Mouse (Mus musculus) MEL-GATA-1-ER (cell line): Measurements from ENCODE around the gene Aup1.

Source experiments
- DNase-seq: peaks from one replicate; pipeline ENCODE4 v3.0.0-alpha.2; 2012; ENCODE audit warnings: low read depth; ENCODE audit errors: extremely low read depth

Aup1 gene

DNA sequence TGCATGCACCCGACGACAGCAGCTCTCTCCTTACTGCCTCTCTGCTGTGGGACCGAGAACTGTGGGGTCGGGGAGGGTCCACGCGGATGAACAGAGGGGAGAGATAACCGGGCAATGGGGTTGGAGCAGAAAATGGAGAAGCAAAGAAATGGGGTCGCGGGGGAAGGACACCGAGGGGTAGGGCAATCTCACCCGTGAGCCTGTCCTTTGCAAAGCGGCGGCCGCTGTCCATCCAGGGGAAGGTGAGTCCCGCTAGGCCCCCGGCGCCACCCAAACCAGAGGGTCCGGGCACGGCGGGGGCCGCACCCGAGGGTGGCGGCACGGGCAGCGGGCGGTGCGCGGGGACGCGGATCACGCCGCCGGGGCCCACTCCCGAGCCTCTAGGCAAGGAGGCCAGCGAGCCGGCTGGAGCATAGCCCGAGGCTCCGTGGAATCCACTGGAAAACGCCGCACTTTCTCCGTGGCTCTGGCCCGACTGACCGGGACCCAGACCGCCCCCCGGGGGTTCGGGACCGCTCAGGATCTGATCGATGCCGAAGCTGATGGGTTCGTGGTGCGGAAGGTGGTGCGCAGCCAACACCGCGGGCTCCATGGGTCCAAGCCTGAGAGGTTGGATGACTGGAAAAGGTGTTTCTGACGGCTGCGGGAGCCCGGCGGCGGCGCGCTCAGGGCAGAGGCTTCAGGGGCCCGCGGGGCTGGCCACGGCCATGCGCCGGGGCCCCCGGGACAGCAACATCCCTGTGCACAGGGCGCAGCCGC, 15.3 kb downstream of the Aup1 start:
- no peak for DNase-seq

DNA sequence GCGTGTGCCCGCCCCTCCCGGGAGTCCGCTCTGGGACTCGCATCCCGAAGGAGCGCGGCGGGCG, 15.8 kb downstream of the Aup1 start, which contains the start of gene Tlx2:
TSS of gene Tlx2 (minus strand) at position 47 of the 64 bp plus-strand sequence.
- no peak for DNase-seq

DNA sequence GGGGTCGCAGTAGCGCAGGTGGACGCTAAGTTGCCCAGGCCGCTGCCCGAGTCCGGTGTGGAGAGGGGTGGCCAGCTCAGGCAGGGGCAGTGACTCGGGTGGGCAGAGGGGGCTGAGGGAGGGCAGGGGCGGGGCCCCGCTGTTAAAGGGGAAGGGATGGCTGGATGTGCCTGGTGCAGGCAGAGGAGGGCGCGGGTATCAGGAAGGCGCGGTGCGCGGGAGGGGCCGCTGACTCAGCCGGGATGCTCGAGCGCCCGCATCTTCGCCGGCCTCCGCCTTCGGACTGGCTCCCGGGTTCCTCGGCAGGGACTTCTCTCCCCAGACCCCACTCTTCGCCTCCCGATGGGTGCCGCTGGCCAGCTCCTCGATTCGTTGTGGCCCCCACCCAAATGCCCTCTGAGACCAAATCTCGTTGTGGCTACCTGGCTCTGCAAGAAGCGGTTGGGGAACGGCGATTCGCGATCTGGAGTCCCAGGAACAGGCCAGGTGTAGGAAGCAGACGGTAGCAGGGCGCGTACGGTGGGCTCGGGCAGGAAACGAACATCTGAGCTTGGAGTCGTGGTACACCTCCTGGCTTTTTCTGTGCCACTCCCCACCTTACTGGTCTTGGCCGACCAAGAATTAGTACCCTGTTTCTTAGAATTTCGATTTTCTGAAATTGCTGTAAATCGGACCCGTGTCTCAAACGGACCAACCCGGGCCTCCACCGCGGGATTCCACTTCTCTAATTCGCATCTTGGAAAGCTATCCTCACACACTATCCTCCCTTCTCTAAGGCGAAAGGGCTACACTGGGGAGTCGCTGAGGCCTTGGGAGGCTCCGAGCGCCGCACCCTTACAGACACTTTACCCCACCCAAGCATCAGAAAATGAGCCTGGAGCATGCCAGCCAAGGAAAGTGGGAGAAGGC, 16.2 kb downstream of the Aup1 start:
- DNase-seq: no peak

DNA sequence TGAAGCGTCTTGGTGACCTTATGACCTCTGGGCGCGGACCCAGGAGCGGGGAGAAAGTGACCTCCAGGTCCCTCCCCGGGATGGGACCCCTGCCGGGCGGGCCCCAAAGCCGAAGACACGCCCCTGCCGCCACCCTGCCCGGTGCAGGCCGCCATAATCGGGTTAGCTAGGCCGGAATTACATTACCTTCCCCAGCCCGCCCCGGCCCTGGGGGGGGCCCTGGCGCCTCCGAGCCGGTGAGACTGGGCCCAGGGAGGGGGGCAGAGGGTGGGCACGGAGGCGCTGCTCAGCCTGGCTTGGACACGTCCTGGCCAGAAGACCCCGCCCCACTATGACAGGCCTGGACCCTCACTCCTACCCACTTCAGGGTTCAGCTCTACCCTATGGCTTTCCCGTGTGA, 16.9 kb downstream of the Aup1 start:
- DNase-seq: no peak

DNA sequence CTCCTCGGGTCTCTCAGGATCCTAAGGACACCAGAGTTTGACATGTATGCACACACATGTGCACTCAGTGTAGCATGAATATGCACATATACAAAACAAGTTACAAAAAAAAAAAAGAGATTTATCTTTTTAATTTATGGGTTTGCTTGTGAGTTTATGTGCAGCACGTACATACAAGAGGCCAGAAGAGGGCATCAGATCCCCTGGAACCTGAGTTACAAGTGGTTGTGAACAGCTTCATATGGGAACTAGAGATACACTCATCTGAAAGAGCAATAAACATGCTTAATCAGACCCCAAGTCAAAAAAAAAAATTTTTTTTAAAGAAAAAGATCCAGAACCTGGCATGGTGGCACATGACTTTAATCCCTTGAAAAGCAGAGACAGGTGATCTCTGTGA, 20.7 kb downstream of the Aup1 start:
- DNase-seq: no peak

DNA sequence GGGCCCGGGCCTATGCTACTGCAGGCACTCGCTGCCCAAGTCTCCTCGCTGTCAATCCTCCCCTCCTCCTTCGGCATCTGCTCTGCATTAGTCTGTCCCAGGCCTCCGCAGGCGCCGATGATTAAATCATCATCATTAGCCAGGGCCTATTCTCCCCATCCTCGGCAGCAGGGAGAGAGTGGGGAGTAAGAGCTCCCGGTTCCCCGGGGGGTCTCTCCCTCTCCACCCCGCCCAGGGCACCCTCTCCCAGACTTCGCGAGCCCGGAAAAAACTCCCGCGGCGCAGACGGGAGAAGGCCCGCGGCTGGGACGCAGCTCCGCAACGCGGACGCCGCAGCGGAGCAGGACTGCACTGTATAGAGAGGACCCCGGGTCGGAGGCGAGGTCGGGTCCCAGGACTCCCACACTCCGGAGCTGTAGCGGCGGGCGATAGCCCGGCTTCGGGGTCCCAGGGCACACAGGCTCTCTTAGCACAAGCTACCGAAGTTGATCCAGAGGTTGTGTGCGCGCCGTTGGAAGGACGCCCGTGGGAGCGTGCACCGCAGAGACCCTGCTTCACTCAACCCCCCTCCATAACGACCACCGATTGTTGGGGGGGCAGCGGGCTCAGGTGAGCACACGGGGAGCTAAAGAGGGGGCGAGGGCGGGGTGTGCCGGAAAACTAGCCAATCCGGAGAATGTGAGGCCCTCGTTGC, 23.5 kb downstream of the Aup1 start, which contains the start of gene Pcgf1:
TSS of gene Pcgf1 (plus strand) at position 240 of the 694 bp plus-strand sequence.
- peak; percentile 15 for DNase-seq

DNA sequence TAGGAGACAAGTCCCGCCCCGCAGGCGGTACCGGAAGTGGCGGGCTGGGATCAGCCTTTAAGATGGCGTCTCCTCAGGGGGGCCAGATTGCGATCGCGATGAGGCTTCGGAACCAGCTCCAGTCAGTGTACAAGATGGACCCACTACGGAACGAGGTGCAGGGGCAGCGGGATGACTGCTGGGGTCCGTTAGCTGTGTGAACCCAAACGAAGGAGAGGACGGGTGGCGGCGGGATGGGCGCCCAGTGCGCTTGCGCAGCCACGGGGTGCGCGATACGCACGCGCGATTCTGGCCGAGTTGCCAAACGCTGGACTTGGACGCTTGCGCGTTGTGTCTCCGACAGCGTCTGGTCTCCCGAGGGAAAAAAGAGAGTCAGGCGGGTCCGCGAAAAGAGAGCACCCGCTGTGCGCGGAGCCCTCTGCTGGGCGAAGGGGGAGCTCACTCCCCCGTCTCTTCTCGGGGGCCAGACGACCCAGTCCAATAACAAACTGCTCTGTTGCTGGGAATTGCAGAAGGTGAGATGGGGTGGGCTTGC, 24.1 kb downstream of the Aup1 start:
- peak; percentile 89 for DNase-seq

DNA sequence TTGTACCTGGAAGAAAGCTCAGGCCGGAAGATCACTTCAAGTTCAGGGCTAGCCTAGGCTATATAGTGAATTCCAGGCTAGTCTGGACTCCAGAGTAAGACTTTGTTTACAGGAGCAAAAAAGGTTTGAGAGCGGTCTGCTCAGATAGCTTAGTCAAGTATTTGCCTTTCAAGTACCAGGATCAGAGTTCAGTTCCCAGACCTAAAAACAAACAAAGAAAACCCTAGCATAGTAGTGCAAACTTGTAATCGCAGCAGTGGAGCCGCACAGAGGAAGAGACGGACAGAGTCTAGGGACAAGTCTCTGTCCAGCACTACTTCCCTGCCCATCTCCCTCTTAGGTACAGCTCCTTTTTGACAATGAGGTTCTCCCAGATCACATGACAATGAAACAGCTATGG, 25.9 kb downstream of the Aup1 start:
- DNase-seq: no peak

DNA sequence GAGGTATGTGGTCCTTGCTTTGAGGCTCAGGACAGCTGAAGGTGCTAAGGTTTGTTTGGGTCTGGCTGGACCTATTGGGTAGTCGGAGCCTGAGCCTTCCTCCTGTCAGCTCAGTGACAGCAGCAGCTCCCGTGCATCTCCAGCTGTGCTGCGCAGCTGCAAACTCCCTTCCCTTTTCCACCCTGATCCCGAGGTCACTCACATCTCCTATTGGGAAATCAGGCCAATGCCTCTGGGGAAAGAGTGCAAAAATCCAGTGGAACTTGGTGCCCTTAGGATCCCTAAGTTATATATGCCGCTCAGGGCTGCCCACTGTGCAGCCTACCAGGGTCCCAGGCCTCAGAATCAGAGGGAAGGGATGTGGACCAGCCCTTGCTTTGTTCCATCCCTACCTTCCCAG, 29.2 kb downstream of the Aup1 start:
- no peak for DNase-seq

DNA sequence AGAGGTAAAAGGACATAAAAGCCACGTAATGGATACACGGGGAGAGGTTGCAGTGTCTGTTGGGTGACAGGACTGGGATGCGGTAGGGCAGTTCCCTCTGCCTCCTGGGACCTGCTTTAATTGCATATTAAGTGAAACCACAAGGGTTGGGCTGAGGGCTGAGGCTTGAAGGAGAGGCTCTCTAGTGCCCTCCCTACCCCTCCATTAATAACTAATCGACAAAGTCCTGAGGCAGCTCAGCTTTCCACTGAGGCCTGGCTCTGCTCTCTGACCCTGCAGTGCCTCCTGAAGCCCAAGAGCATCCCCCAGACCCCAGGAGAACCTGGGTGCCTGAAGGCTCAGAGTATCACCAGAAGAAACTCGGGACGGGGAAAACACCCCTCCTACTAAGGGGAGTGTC, 30.2 kb downstream of the Aup1 start:
- no peak for DNase-seq

DNA sequence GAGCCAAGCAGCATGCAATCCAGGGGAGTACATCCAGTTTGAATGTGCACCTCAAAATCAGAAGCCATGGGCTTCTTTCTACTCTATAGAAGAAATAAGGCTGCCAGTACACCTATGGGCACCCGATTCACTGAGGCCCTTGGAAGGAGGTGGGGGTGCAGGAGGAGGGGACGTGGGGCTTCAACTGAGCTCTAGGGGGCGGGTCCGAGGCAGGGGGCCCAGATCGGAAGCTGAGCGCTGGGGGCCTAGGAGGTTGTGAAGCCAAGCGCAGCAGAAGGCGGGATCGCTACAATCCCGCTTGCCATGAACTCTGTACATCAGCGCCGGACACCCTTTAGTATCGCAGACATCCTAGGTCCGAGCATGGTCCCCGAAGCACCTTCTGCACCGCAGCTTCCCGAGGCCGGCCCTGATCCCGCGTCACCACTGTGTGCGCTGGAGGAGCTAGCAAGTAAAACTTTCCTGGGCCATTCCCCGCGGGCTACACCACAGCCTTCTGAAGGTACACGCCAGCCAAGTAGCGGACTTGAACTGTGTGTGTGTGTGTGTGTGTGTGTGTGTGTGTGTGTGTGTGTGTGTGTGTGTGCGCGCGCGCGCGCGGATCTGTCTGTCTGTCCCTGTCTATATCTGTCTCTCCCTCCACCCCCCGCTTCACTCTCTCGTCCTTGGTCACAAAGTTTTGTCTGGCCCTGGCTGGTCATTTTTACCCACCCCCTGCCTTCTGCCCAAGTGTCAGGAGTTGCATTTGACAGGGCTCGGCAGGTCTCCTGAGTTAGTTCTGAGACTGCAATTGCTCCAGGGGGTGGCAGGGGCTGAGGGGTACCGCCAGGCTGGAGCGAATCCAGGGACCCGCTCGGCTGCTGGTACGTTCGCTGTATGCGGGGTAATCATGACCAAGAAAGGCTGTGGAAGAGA, 32.1 kb downstream of the Aup1 start, which contains the start of gene Lbx2:
TSS of gene Lbx2 (plus strand) at position 247 of the 915 bp plus-strand sequence.
- no peak for DNase-seq

DNA sequence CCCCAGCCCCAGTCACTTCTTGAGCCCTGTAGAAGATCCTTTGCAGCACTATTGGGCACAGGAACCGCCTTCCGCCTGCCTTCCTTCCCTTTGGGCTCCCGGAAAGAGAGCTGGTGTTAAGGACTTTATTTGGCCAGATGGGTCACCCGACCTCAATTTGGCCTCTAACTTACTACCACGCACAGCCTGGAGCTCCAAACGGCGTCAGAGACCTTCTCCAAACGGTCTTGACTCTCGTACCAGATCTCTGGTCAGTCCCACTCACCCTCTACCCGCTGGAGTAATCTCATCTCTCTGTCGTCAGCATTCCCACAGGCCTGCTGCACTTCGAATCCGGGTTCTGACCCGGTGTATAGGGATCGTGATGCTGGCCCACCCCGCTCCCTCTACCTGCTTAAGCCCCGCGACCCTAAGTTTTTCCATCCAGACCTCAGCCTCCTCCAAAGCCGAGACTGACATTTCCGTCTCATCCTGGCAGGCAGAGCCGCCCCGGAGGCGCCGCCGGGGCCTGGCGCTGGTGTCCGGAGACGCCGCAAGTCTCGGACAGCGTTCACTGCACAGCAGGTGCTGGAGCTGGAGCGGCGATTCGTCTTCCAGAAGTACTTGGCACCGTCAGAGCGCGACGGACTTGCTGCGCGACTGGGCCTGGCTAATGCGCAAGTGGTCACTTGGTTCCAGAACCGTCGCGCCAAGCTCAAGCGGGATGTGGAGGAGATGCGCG, 33.0 kb downstream of the Aup1 start:
- DNase-seq: no peak

DNA sequence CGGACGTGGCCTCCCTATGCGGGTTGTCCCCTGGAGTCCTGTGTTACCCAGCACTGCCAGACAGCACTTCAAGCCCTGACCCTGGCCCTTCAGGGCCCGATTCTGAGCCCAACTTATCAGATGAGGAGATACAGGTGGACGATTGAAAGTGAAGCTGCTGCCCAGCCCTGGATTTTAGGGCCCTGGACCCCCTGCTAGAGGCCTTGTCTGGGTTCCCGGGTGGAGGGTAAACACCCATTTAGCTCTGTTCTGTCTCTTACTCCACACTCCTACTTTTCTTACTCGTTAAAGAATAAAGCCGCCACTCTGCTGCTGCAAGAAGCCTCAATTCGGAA, 33.6 kb downstream of the Aup1 start:
- DNase-seq: no peak

DNA sequence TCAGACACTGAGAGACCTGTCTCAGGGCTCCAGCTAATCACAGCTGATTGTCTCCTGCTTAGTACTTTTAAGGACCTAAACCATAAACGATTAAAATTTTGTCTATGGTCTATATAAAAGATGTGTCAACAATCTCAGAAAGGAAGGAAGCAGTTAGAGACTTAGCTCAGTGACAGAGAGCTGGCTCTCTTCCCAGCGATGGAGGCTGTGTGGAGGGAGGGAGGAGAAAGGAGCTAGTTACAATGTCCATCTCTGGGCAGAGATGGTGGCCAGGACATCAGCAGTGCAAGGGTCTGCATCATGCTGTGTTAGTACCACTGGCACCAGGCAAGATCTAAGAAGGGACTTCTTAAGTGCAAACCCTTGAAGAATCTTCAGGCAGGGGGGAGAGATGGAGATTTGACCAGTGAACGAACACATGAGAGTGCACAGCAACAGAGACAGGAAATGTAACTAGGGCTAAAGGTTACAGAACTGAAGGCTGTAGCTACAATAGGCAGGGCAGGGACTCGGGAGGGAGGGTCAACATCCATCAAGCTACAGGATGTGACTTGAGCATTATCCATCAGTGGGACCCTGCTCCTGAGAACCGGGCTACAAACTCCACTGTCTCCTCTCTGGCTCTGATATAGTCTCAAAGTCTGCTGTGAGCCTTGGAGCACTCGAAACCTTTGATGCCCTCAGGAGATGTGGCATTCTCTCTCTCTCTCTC, 38.3 kb downstream of the Aup1 start:
- DNase-seq: no peak

DNA sequence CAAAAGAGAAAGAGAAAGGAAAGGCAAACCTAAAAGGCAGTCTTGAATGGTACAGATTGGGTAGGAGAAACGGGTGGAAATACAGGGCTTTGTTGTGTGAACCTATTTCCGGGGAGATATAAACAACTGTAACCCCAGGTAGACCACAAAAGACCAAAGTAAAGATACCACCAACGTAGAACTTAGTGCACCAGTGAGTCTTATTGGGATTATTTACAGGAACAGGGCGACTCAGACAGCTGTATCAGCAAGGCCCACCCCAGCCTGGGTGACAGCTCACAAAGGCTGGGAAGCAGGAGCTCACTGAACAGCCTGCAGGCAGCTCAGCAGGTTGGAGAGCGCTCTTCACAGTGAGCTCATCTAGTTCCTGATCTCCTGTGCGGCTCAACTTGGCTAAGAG, 41.6 kb downstream of the Aup1 start:
- DNase-seq: no peak

DNA sequence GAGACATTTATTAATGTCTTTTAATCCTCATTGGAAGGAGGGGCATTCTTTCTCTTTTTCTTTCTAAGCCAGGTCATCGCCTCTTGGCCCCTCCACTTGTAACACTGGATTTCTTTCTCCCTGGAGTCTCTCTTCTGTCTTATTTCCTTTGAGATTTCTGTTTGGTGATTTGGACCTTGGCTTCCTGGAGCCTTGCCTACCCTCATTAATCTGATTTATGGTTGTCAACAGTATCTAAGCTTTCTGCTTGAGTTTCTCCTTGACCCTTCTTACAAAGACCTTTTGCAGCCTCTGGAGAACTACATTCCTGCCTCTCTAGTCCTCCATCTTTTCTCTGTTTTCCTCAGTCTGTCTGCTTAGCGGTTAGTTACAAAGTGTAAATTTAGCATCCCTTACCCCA, 44.1 kb downstream of the Aup1 start:
- DNase-seq: no peak

DNA sequence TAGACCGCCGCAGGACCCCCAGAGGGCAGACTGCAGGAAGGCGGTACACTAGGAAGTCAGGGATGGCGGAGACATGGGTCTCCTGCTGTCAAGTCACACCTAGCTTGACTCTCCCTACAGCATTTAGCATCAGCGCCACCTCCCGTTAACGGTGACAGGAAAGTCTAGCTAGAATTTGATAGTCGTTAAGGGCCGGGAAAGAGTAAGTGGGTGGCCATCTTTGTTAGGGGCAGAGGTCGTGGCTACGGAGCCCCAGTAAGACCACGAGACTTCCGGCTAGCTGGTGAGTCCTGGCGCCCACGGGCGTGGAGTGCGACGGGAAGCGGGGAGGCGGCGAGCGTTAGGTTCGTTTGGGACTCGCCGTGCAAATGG, 47.0 kb downstream of the Aup1 start, which contains the start of the genes Ccdc142 and Gm42688:
TSS of gene Ccdc142 (plus strand) at position 286 of the 372 bp plus-strand sequence.
TSS of gene Gm42688 (plus strand) at position 302 of the 372 bp plus-strand sequence.
- DNase-seq: peak; percentile 87

DNA sequence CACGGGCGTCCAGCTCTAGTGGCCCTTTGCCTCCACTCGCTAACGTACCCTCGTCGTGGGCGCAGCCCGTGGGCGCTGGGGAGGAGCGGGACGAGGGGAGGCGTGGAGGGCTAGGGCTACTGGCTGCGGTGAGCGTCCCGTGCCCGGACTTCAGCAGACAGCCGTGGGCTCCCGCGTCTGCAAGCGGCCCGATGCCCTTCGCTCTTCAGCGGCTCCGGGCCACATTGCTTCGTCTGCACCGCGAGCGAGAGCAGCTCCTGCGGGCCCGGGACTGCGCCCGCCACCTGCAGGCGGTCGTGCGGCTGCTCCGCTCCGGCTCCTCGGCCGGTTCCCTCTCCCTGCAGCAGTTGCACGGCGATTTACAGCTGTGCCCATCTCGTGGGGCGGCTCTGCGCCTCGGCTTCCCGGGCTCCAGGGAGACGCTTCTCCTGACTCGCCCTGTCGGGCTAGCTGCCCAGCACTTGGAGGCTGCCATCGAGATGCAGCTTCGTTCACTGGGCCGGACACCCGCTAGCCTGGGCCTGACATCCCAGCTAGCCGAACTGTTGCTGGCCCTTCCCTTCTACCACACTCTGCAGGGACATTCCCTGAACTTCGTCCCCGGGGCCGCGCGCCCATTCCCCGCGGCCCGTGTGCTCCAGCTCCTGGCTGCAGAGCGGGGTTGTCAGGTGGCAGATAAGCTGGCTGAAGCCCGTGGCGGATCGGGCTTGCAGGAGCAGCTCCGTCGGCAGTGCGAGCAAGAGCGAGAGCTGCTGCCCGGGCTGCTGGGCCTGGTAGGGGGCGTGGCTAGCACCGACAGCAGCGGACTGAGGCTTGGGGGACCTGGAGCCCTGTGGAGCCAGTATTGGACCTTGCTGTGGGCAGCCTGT, 47.6 kb downstream of the Aup1 start:
- DNase-seq: no peak

DNA sequence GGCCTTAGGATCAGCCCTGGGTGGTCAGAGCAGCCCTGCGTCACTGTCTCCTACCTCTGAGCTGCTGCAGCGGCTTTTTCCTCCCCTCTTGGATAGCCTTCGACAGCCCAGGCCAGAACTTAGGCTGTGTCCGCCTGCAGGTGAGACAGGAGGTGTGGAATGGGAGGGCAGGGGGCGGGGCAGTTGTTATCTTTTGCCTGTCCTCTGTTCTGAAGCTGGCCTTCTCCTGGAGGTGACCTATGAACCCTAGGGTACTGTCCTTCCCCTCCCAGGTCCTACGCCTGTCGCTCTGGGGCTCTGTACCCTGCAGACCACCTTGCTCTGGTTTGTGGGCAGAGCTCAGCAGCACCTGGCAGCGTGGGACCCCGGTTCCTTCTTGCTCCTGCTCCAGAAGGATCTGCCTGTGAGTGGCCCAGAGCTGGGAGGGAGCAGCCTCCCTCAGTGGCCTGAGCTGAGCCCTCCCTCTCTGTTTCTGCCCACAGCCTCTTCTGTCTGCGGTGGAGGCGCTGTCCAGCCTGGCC, 48.9 kb downstream of the Aup1 start:
- no peak for DNase-seq
